Mouse (Mus musculus) embryonic facial prominence, embryonic 15.5 days (tissue): ENCODE results near the gene Eef1a1. TPM values are rescaled to one million over a fixed set of nuclear protein-coding genes. Genes with fewer than 3 reads are reported as not detected.
"Not testable (repeated sequence)": the region's sequence is repeated elsewhere in the genome, so short reads cannot be mapped to it uniquely, and the experiment has no call there.

ENCODE experiments used
- ATAC-seq: fragments of 200-750 bp; cut with Nextera tagmentation; 2 replicates; pipeline ENCODE4 v1.8.0; 2017; ENCODE audit warnings: low read depth, moderate TSS enrichment; ENCODE audit not compliant: insufficient number of reproducible peaks, low FRiP score, low TSS enrichment
- H3K27ac ChIP-seq: fragments of 300-500 bp; sonication (generic); replicated peaks from 2 replicates; pipeline ENCODE4 v1.5.1; 2015; ENCODE audit warnings: mild to moderate bottlenecking, inconsistent platforms
- H3K27me3 ChIP-seq: fragments of 300-500 bp; sonication (generic); 2 replicates; pipeline ENCODE4 v1.6.1; 2015; ENCODE audit warnings: inconsistent platforms
- H3K36me3 ChIP-seq: fragments of 300-500 bp; sonication (generic); 2 replicates; pipeline ENCODE4 v1.6.1; 2015; ENCODE audit warnings: mild to moderate bottlenecking, inconsistent platforms
- H3K4me1 ChIP-seq: fragments of 300-500 bp; sonication (generic); 2 replicates; pipeline ENCODE4 v1.6.1; 2015; ENCODE audit warnings: inconsistent platforms
- H3K4me2 ChIP-seq: fragments of 300-500 bp; sonication (generic); replicated peaks from 2 replicates; pipeline ENCODE4 v1.6.1; 2015; ENCODE audit warnings: mild to moderate bottlenecking, inconsistent platforms
- H3K4me3 ChIP-seq: fragments of 300-500 bp; sonication (generic); replicated peaks from 2 replicates; pipeline ENCODE4 v1.5.1; 2015; ENCODE audit warnings: mild to moderate bottlenecking, inconsistent platforms
- H3K9ac ChIP-seq: fragments of 300-500 bp; sonication (generic); 2 replicates; pipeline ENCODE4 v1.6.1; 2015; ENCODE audit warnings: inconsistent platforms
- H3K9me3 ChIP-seq: fragments of 300-500 bp; sonication (generic); replicated peaks from 2 replicates; pipeline ENCODE4 v1.6.1; 2016; ENCODE audit warnings: inconsistent platforms
- WGBS: fragments of 180-500 bp; shearing (Covaris S2); methylation state at CpG from one replicate; pipeline ENCODE4 v1.1.7; 2015; 5-methylcytosine and 5-hydroxymethylcytosine counted together
- polyA plus RNA-seq: library from polyadenylated mRNA; unstranded; fragments of >200 nt; fragmentation: Nextera tagmentation; extraction: Ambion mirVana; gene quantifications from 2 replicates; pipeline ENCODE4 v1.2.1, GENCODE M21; 2015

Eef1a1 gene
- polyA plus RNA-seq, 1 experiment from 2014 or later, result 5,028 TPM

DNA sequence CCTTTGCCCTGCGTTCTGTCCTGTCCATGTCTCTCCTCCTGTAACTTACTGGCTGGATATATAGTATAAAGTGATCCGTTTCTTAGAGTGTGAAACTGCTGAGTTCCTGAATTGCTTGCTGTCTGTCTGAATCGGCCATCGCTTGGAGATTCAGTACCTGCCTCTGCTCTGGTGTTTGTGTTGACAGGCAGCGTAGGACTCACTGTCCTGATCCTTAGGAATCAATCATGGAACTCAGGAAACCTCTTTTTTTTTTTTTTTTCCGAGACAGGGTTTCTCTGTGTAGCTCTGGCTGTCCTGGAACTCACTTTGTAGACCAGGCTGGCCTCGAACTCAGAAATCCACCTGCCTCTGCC is 17.7 kb upstream of the Eef1a1 start:
- ATAC-seq, result no peak
- H3K4me1 ChIP-seq, result peaks cover 11% of the 10 kb centered on the region
- no peak overlapping the region for H3K4me2 ChIP-seq
- H3K27ac ChIP-seq, result no peak overlapping the region
- no peaks in the 10 kb centered on the region for H3K27me3 ChIP-seq
- no peak overlapping the region for H3K9ac ChIP-seq
- H3K9me3 ChIP-seq, result no peaks in the 10 kb centered on the region
- no peak overlapping the region for H3K4me3 ChIP-seq
- 81% methylated on average over 7 of the region's 7 CpGs for WGBS
- no peaks in the 10 kb centered on the region for H3K36me3 ChIP-seq

DNA sequence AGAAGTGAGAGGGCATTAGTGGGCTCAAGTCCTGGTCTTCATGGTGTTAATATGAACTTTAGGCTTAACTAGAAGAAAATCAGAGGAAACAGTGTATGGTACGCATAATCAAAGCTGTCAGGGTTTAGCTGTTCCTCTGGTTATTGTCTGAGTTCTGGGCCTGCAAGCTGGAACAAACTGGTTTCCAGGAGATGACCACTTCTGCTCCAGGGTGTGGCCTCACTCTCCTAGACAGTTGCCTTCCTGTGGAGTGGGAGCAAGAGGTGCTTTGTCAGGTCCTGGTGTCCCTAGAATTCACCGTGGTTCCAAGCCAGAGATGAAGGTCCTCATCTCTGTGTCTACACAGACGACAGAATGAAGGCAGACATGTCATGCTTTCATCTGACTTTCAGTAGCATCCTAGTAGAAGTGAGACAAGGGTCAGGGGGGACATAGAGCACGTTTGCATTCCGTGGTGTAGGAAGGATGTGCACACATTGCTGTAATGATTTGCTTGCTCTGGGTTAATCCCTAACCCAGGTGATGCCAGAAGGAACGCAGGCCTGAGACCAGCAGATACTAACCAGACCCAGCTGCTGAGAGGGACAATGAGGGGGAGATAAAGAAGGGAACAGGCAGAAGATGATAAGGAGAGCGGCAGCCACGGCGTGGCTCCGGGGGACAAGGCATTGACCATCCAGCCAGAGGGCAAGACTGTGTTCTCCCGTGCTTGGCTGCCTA is 17.2 kb upstream of the Eef1a1 start:
- H3K4me1 ChIP-seq, result peaks cover 11% of the 10 kb centered on the region
- H3K9ac ChIP-seq, result no peak overlapping the region
- H3K27ac ChIP-seq, result no peak overlapping the region
- H3K4me2 ChIP-seq, result no peak overlapping the region
- WGBS, result 65% methylated on average over 11 of the region's 11 CpGs
- no peaks in the 10 kb centered on the region for H3K36me3 ChIP-seq
- H3K27me3 ChIP-seq, result no peaks in the 10 kb centered on the region
- H3K4me3 ChIP-seq, result no peak overlapping the region
- no peaks in the 10 kb centered on the region for H3K9me3 ChIP-seq
- no peak for ATAC-seq

DNA sequence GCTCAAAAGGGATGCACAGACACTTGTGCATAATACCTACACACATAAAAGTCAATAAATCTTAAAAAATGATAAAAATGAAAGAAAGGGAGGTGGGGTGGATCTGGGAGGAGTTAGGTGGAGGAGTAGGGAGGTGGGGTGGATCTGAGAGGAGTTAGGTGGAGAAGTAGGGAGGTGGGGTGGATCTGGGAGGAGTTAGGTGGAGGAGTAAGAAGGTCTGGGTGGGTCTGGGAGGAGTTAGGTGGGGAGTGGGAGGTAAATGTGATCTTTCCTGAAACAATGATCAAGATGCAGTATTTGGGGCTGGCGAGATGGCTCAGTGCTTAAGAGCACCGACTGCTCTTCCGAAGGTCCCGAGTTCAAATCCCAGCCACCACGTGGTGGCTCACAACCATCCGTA is 16.3 kb upstream of the Eef1a1 start:
- peaks cover 14% of the 10 kb centered on the region for H3K4me1 ChIP-seq
- H3K36me3 ChIP-seq, result no peaks in the 10 kb centered on the region
- no peak overlapping the region for H3K9ac ChIP-seq
- H3K4me3 ChIP-seq, result no peak overlapping the region
- WGBS, result 88% methylated on average over 6 of the region's 6 CpGs
- no peak overlapping the region for H3K27ac ChIP-seq
- ATAC-seq, result no peak
- H3K27me3 ChIP-seq, result no peaks in the 10 kb centered on the region
- H3K9me3 ChIP-seq, result no peaks in the 10 kb centered on the region
- H3K4me2 ChIP-seq, result no peak overlapping the region

DNA sequence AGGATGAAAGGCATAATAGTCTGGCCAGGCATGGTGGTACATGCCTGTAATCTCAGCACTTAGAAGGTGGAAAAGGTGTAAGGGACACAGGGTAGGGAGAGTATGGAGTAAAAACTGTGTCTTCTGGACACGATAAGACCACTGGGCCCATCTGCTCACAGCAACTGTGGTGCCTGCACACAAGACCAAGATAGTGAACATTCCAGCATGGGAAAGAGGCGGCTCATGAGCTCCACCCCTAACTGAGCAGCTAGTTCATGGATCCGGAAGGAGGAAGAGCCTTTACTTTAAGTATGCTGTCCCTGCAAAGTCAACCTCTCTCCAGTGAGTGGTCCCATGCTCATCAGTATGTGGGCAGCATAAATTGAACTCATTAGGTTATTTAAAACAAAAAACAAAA is 15.7 kb upstream of the Eef1a1 start:
- Histone ChIP-seq H3K27me3 (no peaks in the 10 kb centered on the region), H3K4me2 (no peak overlapping the region), H3K9ac (no peak overlapping the region), H3K9me3 (no peaks in the 10 kb centered on the region), H3K4me3 (no peak overlapping the region), H3K4me1 (peaks cover 15% of the 10 kb centered on the region), H3K36me3 (no peaks in the 10 kb centered on the region), H3K27ac (no peak overlapping the region)
- ATAC-seq, result no peak
- WGBS, result 60% methylated on average over 3 of the region's 3 CpGs

DNA sequence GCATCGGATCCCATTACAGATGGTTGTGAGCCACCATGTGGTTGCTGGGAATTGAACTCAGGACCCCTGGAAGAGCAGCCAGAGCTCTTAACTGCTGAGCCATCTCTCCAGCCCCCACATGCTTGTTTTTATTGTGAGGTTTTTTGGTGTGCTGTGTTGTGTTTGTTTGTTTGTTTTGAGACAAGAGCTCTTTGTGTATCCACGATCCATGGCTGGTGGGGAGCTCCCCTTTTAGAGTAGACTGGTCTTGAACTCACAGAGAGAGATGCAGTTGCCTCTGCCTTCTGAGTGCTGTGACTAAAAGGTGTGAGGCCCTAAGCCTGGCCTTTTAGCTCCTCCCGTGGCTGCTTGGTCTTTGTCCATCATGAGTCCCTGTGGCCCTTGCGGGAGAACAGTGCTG is 15.2 kb upstream of the Eef1a1 start:
- H3K4me1 ChIP-seq, result peaks cover 15% of the 10 kb centered on the region
- H3K27ac ChIP-seq, result no peak overlapping the region
- no peak for ATAC-seq
- no peak overlapping the region for H3K4me2 ChIP-seq
- H3K9me3 ChIP-seq, result no peaks in the 10 kb centered on the region
- H3K36me3 ChIP-seq, result no peaks in the 10 kb centered on the region
- no peak overlapping the region for H3K9ac ChIP-seq
- WGBS, result 68% methylated on average over 4 of the region's 4 CpGs
- H3K4me3 ChIP-seq, result no peak overlapping the region
- H3K27me3 ChIP-seq, result no peaks in the 10 kb centered on the region

DNA sequence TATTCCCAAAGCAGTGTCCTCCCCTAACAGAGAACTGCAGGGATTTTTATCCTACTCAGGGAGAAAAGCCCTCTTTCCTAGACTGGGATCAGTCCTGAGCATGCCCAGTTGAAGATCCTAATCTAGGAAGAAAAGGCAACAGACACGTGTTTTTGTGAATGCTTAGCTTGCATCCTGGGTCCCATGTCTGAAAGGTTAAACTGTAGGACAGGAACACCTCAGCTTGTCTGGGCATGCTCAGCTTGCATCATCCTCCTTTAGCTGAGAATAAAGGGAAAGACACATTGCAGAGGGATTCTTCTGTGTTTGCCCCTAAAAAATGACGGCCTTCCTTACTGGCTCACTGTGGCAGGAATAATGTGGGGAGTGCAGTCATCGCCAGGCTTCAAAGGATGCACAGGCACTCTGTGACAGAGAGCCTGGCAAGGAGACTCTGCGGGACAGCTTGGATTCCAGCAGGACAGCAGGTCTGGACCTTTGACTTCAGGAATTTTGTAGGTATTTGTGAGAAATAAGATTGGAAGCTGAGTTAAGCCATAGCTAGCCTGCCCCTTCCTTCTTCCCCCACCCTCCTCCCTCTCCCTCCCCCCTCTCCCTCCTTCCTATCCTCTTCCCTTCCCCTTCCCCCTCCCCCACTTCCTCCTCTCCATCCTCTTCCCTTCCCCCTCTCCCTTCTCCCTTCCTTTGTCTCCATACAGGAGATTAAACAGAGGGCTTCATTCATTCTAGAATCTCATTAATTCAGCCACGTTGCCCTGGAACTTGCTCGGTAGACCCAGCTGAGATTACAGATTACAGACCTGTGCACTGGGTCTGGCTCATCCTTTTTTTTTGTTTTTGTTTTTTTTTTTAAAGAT is 14.5 kb upstream of the Eef1a1 start:
- no peaks in the 10 kb centered on the region for H3K27me3 ChIP-seq
- WGBS, result 7% methylated on average over 6 of the region's 6 CpGs
- H3K27ac ChIP-seq, result peak overlapping the region; percentile 71
- no peak for ATAC-seq
- H3K4me1 ChIP-seq, result peaks cover 15% of the 10 kb centered on the region
- H3K4me2 ChIP-seq, result peak overlapping the region; percentile 27
- H3K9ac ChIP-seq, result no peak overlapping the region
- H3K9me3 ChIP-seq, result no peaks in the 10 kb centered on the region
- no peaks in the 10 kb centered on the region for H3K36me3 ChIP-seq
- H3K4me3 ChIP-seq, result no peak overlapping the region

DNA sequence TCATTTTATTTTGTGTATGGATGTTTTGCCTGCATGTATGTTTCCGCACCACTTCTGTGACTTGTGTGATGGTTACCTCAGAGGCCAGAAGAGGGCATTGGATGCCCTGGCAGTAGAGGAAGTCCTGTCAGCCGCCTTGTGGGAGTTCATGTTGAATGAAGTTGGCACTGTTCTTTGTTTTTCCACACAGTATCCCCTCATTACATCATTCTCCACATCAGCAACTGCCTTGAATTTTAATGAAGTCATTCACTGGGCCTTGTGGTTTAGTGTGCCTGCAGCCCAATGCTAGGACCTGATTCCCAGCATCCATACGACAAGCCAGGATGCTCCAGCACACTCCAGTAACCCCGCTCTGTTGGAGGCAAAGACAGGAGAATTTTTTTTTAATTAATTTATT is 12.3 kb upstream of the Eef1a1 start:
- Histone ChIP-seq H3K9me3 (no peaks in the 10 kb centered on the region), H3K4me2 (no peak overlapping the region), H3K9ac (no peak overlapping the region), H3K27me3 (no peaks in the 10 kb centered on the region), H3K4me3 (no peak overlapping the region), H3K27ac (no peak overlapping the region), H3K4me1 (peaks cover 15% of the 10 kb centered on the region), H3K36me3 (no peaks in the 10 kb centered on the region)
- WGBS, result 85% methylated on average over 4 of the region's 4 CpGs
- no peak for ATAC-seq

DNA sequence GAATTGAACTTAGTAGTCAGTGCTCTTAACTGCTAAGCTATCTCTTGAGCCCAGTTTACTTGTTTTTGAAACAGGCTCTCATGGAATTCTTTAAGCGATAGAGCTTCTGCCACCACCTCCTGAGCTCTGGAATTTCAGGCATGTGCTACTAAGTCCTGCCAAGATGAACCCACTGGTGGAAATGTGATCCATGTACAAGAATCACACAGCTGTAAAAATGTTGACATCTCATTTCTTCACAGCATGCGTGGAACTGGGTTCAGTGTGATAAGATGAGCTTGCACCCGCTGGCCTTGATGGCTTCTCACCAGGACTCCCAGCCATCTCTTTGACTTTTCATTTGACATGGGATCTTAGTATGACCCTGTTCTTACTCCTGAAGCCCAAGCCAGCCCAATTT is 11.4 kb upstream of the Eef1a1 start:
- H3K27me3 ChIP-seq, result no peaks in the 10 kb centered on the region
- H3K4me3 ChIP-seq, result no peak overlapping the region
- ATAC-seq, result no peak
- no peak overlapping the region for H3K4me2 ChIP-seq
- no peaks in the 10 kb centered on the region for H3K36me3 ChIP-seq
- H3K4me1 ChIP-seq, result peaks cover 15% of the 10 kb centered on the region
- no peaks in the 10 kb centered on the region for H3K9me3 ChIP-seq
- WGBS, result 50% methylated on average over 3 of the region's 3 CpGs
- no peak overlapping the region for H3K27ac ChIP-seq
- no peak overlapping the region for H3K9ac ChIP-seq

DNA sequence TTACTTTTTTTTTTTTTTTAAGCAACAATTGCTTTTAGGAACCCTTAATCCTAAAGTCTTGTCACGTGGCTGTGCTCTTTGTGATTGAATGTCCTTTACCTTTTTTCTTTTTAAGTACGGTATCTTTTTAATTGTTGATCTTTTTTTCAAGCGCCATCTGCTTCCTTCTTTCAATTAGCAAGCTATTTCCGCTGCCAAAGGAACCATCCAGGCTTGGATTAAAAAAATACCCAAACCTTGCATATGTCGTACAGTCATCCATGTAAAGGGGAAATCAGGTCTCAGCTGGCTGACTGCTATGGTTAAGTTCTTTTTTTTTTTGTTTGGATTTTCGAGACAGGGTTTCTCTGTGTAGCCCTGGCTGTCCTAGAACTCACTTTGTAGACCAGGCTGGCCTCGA is 4.2 kb upstream of the Eef1a1 start:
- ATAC-seq, result no peak
- Histone ChIP-seq H3K27me3 (no peaks in the 10 kb centered on the region), H3K9ac (no peak overlapping the region), H3K4me3 (no peak overlapping the region), H3K4me2 (no peak overlapping the region), H3K36me3 (no peaks in the 10 kb centered on the region), H3K4me1 (no peaks in the 10 kb centered on the region; the same call in 1 of the 2 replicates), H3K27ac (no peak overlapping the region), H3K9me3 (no peaks in the 10 kb centered on the region)
- 82% methylated on average over 7 of the region's 7 CpGs for WGBS

DNA sequence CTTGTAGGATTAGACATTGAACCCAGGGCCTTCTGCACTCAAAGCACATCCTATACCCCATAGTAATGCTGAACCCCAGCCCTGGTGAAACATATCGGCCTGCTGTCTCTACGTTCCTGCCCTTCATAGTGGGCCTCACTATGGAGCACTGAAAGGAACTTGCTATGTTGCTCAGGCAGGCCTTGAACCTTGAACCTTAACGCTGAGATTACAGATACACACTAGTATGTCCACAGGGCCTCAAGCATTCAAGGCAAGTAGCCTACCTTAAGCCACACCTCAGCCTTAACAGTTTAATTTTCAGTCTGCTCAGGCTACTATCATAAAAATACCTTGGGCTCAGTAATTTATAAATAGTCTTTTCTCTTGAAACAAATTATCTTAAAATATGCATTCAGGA is 3.3 kb upstream of the Eef1a1 start:
- no peak for ATAC-seq
- Histone ChIP-seq H3K4me2 (no peak overlapping the region), H3K27me3 (no peaks in the 10 kb centered on the region), H3K4me3 (no peak overlapping the region), H3K4me1 (no peaks in the 10 kb centered on the region; the same call in 1 of the 2 replicates), H3K36me3 (no peaks in the 10 kb centered on the region), H3K27ac (no peak overlapping the region), H3K9me3 (no peaks in the 10 kb centered on the region), H3K9ac (no peak overlapping the region)
- 95% methylated on average over 3 of the region's 3 CpGs for WGBS

DNA sequence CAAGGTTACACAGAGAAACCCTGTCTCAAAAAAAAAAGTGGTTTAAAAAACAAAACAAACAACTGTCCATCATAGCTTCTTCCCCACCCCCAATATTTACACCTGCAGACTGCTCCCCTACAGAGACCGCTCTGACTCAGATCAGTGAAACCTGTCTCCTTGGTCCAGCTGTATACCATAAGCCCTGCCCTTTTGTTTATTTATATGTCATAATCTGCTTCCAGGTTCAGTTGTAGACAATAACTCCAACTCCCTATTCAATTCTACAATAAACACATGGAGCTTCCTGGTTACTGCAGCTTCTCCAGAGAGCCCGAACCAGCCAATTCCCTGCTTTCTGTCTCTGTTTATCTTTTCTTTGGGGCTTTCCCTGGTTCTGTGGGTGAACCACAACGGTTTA is 2.2 kb upstream of the Eef1a1 start:
- WGBS, result 75% methylated on average over 3 of the region's 3 CpGs
- no peak overlapping the region for H3K9ac ChIP-seq
- no peak overlapping the region for H3K27ac ChIP-seq
- no peaks in the 10 kb centered on the region for H3K27me3 ChIP-seq
- no peak overlapping the region for H3K4me3 ChIP-seq
- ATAC-seq, result no peak
- H3K9me3 ChIP-seq, result no peaks in the 10 kb centered on the region
- no peak overlapping the region for H3K4me2 ChIP-seq
- no peaks in the 10 kb centered on the region; the same call in 1 of the 2 replicates for H3K4me1 ChIP-seq
- H3K36me3 ChIP-seq, result no peaks in the 10 kb centered on the region

DNA sequence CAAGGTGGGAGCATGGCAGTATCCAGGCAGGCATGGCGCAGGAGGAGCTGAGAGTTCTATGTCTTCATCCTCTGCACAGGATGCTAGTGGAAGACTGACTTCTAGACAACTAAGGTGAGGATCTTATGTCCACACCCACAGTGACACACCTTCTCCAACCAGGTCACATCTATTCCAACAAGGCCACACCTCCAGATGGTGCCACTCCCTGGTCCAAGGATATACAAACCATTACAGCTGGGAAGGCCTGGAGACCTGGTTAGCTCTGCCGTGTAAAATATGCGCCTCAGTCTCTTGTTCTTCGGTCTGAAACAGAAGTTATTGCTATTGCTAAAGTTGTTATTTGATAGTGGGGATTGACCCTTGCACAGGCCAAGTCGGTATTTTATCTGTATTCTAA is 930 bp downstream of the Eef1a1 start:
- H3K4me1 ChIP-seq, H3K4me2 ChIP-seq, H3K27me3 ChIP-seq, H3K27ac ChIP-seq, H3K36me3 ChIP-seq, ATAC-seq, H3K9ac ChIP-seq, H3K4me3 ChIP-seq, H3K9me3 ChIP-seq: not testable (repeated sequence)
- 93% methylated on average over 5 of the region's 5 CpGs for WGBS
